Mouse (Mus musculus): ENCODE results near the gene Fads6. TPM values are rescaled to one million over a fixed set of nuclear protein-coding genes. Genes with fewer than 3 reads are reported as not detected.

The Fads6 gene
- total and polyA plus RNA-seq, 3 experiments, result 0.30 to 8.5 (median 0.63) TPM

GRCm38 (mm10) chr11:115285282-115285681, 12.2 kb downstream of the Fads6 start:
- no peaks in the 10 kb centered on the region for H3K79me2 ChIP-seq (replicated peaks; ENCODE audit: control insufficient read depth, extremely low read depth, insufficient read depth, poor library complexity, severe bottlenecking)
- H3K27ac ChIP-seq (ENCODE audit: insufficient read depth, low read depth), result no peak overlapping the region
- peaks cover 0 to 7% of the 10 kb centered on the region in 2 experiments for H3K36me3 ChIP-seq (replicated peaks in 1 of 2; ENCODE audit: control insufficient read depth in 1 of 2, insufficient read depth in 1 of 2, low read length in 1 of 2)
- in situ Hi-C loops (cut with MboI; ENCODE audit: low pct_ligation_motif_present, low pct_unique_long_range_greater_than_20kb, low sequenced_read_pairs), result no loop called here
- H3K9me3 ChIP-seq (replicated peaks; ENCODE audit: low read length), result no peaks in the 10 kb centered on the region
- H3K9ac ChIP-seq (ENCODE audit: insufficient read depth, low read depth), result no peak overlapping the region
- peaks cover 2% of the 10 kb centered on the region for H3K27me3 ChIP-seq (replicated peaks)
- H3K4me3 ChIP-seq (replicated peaks in 1 of 3; ENCODE audit: low read depth in 2 of 3, low read length in 2 of 3, poor library complexity in 1 of 3), result no peak overlapping the region
- H3K4me2 ChIP-seq (ENCODE audit: insufficient read depth, low read depth, poor library complexity, severe bottlenecking), result no peak overlapping the region
- DNase-seq (ENCODE audit: extremely low read depth), result no peak
- H3K4me1 ChIP-seq (ENCODE audit: control insufficient read depth in 1 of 2, insufficient read depth in 2 of 2), result peaks cover 0 to 8% of the 10 kb centered on the region in 2 experiments; a peak in 2 of 4 replicates
- TF ChIP-seq UBTF (IDR thresholded peaks at IDR 0.05; ENCODE audit: low read depth, low read length) (no peak), TCF12 (IDR thresholded peaks at IDR 0.05; ENCODE audit: low read depth, low read length) (no peak), MXI1 (IDR thresholded peaks at IDR 0.05; ENCODE audit: low read depth, low read length) (no peak), MAZ (IDR thresholded peaks at IDR 0.05; ENCODE audit: low read depth, low read length) (no peak), JUN (IDR thresholded peaks at IDR 0.05; ENCODE audit: insufficient read depth, low read depth, low read length) (no peak), RCOR1 (conservative IDR thresholded peaks at IDR 0.05; ENCODE audit: low read depth, low read length) (no peak), ZC3H11A (IDR thresholded peaks at IDR 0.05; ENCODE audit: low read depth, low read length) (no peak), PAX5 (IDR thresholded peaks at IDR 0.05; ENCODE audit: low read length) (no peak), IRF4 (IDR thresholded peaks at IDR 0.05; ENCODE audit: low read depth, low read length) (no peak), POLR2A (IDR thresholded peaks at IDR 0.05; ENCODE audit: low read depth, low read length) (no peak), MAFK (IDR thresholded peaks at IDR 0.05; ENCODE audit: insufficient replicate concordance, low read length) (no peak)
- dilution Hi-C loops (cut with MboI; ENCODE audit: extremely low pct_ligation_motif_present, extremely low pct_unique_long_range_greater_than_20kb, low sequenced_read_pairs), result no loop called here

GRCm38 (mm10) chr11:115283891-115284620, 13.4 kb downstream of the Fads6 start:
- Histone ChIP-seq H3K9me3 (replicated peaks; ENCODE audit: low read length) (no peaks in the 10 kb centered on the region), H3K79me2 (replicated peaks; ENCODE audit: control insufficient read depth, extremely low read depth, insufficient read depth, poor library complexity, severe bottlenecking) (no peaks in the 10 kb centered on the region), H3K27ac (ENCODE audit: insufficient read depth, low read depth) (no peak overlapping the region), H3K27me3 (replicated peaks) (no peaks in the 10 kb centered on the region), H3K9ac (ENCODE audit: insufficient read depth, low read depth) (no peak overlapping the region), H3K36me3 (replicated peaks in 1 of 2; ENCODE audit: control insufficient read depth in 1 of 2, insufficient read depth in 1 of 2, low read length in 1 of 2) (peaks cover 0 to 7% of the 10 kb centered on the region in 2 experiments), H3K4me2 (ENCODE audit: insufficient read depth, low read depth, poor library complexity, severe bottlenecking) (no peak overlapping the region), H3K4me3 (replicated peaks in 1 of 3; ENCODE audit: low read depth in 2 of 3, low read length in 2 of 3, poor library complexity in 1 of 3) (no peak overlapping the region), H3K4me1 (ENCODE audit: control insufficient read depth in 1 of 2, insufficient read depth in 2 of 2) (peaks cover 0 to 18% of the 10 kb centered on the region in 2 experiments; a peak in 2 of 4 replicates)
- no peak for DNase-seq (ENCODE audit: extremely low read depth)
- dilution Hi-C loops (cut with MboI; ENCODE audit: extremely low pct_ligation_motif_present, extremely low pct_unique_long_range_greater_than_20kb, low sequenced_read_pairs) (no loop called here), in situ Hi-C loops (cut with MboI; ENCODE audit: low pct_ligation_motif_present, low pct_unique_long_range_greater_than_20kb, low sequenced_read_pairs) (no loop called here)
- TF ChIP-seq NELFE (IDR thresholded peaks at IDR 0.05; ENCODE audit: low read depth, low read length) (no peak), MYC (IDR thresholded peaks at IDR 0.05; ENCODE audit: low read depth, low read length) (no peak)

GRCm38 (mm10) chr11:115283486-115283765, 14.0 kb downstream of the Fads6 start:
- Histone ChIP-seq H3K4me3 (replicated peaks in 1 of 3; ENCODE audit: low read depth in 2 of 3, low read length in 2 of 3, poor library complexity in 1 of 3) (no peak overlapping the region), H3K79me2 (replicated peaks; ENCODE audit: control insufficient read depth, extremely low read depth, insufficient read depth, poor library complexity, severe bottlenecking) (no peaks in the 10 kb centered on the region), H3K4me2 (ENCODE audit: insufficient read depth, low read depth, poor library complexity, severe bottlenecking) (no peak overlapping the region), H3K9ac (ENCODE audit: insufficient read depth, low read depth) (no peak overlapping the region), H3K9me3 (replicated peaks; ENCODE audit: low read length) (no peaks in the 10 kb centered on the region), H3K27ac (ENCODE audit: insufficient read depth, low read depth) (no peak overlapping the region), H3K27me3 (replicated peaks) (no peaks in the 10 kb centered on the region), H3K36me3 (replicated peaks in 1 of 2; ENCODE audit: control insufficient read depth in 1 of 2, insufficient read depth in 1 of 2, low read length in 1 of 2) (peaks cover 0 to 7% of the 10 kb centered on the region in 2 experiments), H3K4me1 (ENCODE audit: control insufficient read depth in 1 of 2, insufficient read depth in 2 of 2) (peaks cover 0 to 24% of the 10 kb centered on the region in 2 experiments; a peak in 2 of 4 replicates)
- no peak for DNase-seq (ENCODE audit: extremely low read depth)
- TF ChIP-seq RAD21 (IDR thresholded peaks at IDR 0.05; ENCODE audit: low read depth, low read length) (no peak), TBP (conservative IDR thresholded peaks at IDR 0.05; ENCODE audit: low read depth, low read length) (no peak), GABPA (IDR thresholded peaks at IDR 0.05; ENCODE audit: insufficient replicate concordance, low read depth, low read length) (no peak)
- dilution Hi-C loops (cut with MboI; ENCODE audit: extremely low pct_ligation_motif_present, extremely low pct_unique_long_range_greater_than_20kb, low sequenced_read_pairs) (no loop called here), in situ Hi-C loops (cut with MboI; ENCODE audit: low pct_ligation_motif_present, low pct_unique_long_range_greater_than_20kb, low sequenced_read_pairs) (no loop called here)
